Mouse (Mus musculus) lung, postnatal 0 days (tissue): ENCODE measurements around the gene Mycbpap. TPM values are rescaled to one million over a fixed set of nuclear protein-coding genes. Genes with fewer than 3 reads are reported as not detected.
A peak's percentile ranks its signal among the peaks of the same experiment; 100 is the strongest.

Experiments
- ATAC-seq: fragments of 200-750 bp; cut with Nextera tagmentation; 2 replicates; pipeline ENCODE4 v1.8.0; 2017; ENCODE audit warnings: moderate library complexity
- DNase-seq: peaks from one replicate; pipeline ENCODE4 v3.0.0-alpha.2; 2016; ENCODE audit warnings: low spot score
- H3K27ac ChIP-seq: fragments of 300-500 bp; sonication (generic); 2 replicates; pipeline ENCODE4 v1.5.1; 2014; ENCODE audit warnings: antibody characterized with exemption, mild to moderate bottlenecking, low read length, mixed read lengths
- H3K27me3 ChIP-seq: fragments of 300-500 bp; sonication (generic); replicated peaks from 2 replicates; pipeline ENCODE4 v1.6.1; 2014; ENCODE audit warnings: low read length, mixed read lengths; ENCODE audit not compliant: insufficient read depth
- H3K36me3 ChIP-seq: fragments of 300-500 bp; sonication (generic); 2 replicates; pipeline ENCODE4 v1.6.1; 2014; ENCODE audit warnings: low read length, mixed read lengths; ENCODE audit not compliant: insufficient read depth
- H3K4me1 ChIP-seq: fragments of 300-500 bp; sonication (generic); 2 replicates; pipeline ENCODE4 v1.6.1; 2014; ENCODE audit warnings: antibody characterized with exemption, low read depth, low read length, mixed read lengths; ENCODE audit not compliant: insufficient read depth
- H3K4me2 ChIP-seq: fragments of 300-500 bp; sonication (generic); replicated peaks from 2 replicates; pipeline ENCODE4 v1.6.1; 2014; ENCODE audit warnings: low read depth, mild to moderate bottlenecking, low read length, moderate library complexity, mixed read lengths
- H3K4me3 ChIP-seq: fragments of 300-500 bp; sonication (generic); 2 replicates; pipeline ENCODE4 v1.5.1; 2014; ENCODE audit warnings: low read depth, low read length
- H3K9ac ChIP-seq: fragments of 300-500 bp; sonication (generic); replicated peaks from 2 replicates; pipeline ENCODE4 v1.6.1; 2014; ENCODE audit warnings: low read depth, mild to moderate bottlenecking
- H3K9me3 ChIP-seq: fragments of 300-500 bp; sonication (generic); 2 replicates; pipeline ENCODE4 v1.6.1; 2016; ENCODE audit warnings: low read length, mixed read lengths
- CTCF ChIP-seq: IDR thresholded peaks from 2 replicates; pipeline ENCODE4 v1.5.1; 2016; ENCODE audit warnings: antibody characterized with exemption, mild to moderate bottlenecking
- EP300 ChIP-seq: IDR thresholded peaks from 2 replicates; pipeline ENCODE4 v1.6.1; 2016; ENCODE audit warnings: antibody characterized with exemption, mild to moderate bottlenecking, control low read depth
- WGBS: fragments of 180-500 bp; shearing (Covaris S2); extraction: QIAGEN DNeasy Blood & Tissue Kit; methylation state at CpG from one replicate; pipeline ENCODE4 v1.1.7; 2014; 5-methylcytosine and 5-hydroxymethylcytosine counted together
- polyA plus RNA-seq: library from polyadenylated mRNA; unstranded; fragments of >200 nt; fragmentation: Nextera tagmentation; extraction: Ambion mirVana; gene quantifications from 2 replicates; pipeline ENCODE4 v1.2.1, GENCODE M21; 2015

Gene Mycbpap
- polyA plus RNA-seq, 1 experiment from 2014 or later, result 3.1 TPM

DNA sequence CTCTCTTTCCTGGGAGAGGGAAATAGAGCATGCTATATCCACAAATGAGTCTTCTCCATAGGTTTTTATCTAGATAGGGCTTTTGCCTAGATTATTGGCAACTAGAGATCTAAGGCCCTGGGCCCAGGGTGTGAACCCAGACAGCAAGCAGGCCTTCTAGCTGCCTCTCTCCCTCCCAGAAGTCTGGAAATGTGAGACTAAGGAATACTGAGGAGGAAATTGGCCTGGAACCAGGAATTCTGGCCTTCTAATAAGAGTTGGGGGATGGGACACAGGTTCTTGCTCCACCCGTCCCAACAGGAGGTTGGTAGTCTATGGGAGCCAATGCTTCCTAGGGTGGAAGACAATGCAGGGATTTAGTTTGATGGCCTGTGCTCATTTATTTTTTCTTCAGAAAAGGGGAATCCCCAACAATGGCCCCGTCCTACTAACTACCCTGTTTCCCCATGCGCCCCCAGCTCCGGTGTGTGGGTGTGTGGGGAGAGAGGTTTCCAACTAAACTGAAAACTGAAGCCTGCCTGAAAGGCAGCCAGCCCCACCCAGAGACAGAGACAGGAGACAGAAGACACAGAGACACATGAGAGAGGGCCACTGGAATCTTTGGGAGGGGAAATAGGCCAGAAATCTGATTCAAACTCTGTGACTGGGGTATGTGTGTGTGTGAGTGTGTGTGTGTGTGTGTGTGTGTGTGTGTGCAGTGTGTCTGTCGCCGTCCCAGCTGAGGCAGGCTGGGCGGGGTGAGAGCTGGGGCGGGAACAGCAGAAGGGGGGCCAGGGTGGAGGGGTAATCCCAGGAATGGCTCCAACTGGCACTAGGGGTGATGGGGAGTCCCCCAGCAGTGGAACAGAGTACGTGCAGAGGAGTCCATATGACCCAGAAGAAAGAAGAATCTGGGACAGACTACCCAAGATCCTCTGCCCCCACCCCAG, 52.1 kb downstream of the Mycbpap start:
- Histone ChIP-seq H3K9ac (no peak overlapping the region), H3K9me3 (no peaks in the 10 kb centered on the region), H3K4me3 (no peak overlapping the region), H3K27ac (peak overlapping the region; percentile 51), H3K36me3 (no peaks in the 10 kb centered on the region), H3K4me2 (no peak overlapping the region), H3K27me3 (peaks cover 13% of the 10 kb centered on the region; the same call in 1 of the 2 replicates), H3K4me1 (peaks cover 18% of the 10 kb centered on the region)
- ATAC-seq (peak; percentile 46), DNase-seq (peak; percentile 55)
- WGBS, result 43% methylated on average over 8 of the region's 9 CpGs
- TF ChIP-seq CTCF, result no peak
- no peak; the same call in 1 of the 2 replicates for TF ChIP-seq EP300

DNA sequence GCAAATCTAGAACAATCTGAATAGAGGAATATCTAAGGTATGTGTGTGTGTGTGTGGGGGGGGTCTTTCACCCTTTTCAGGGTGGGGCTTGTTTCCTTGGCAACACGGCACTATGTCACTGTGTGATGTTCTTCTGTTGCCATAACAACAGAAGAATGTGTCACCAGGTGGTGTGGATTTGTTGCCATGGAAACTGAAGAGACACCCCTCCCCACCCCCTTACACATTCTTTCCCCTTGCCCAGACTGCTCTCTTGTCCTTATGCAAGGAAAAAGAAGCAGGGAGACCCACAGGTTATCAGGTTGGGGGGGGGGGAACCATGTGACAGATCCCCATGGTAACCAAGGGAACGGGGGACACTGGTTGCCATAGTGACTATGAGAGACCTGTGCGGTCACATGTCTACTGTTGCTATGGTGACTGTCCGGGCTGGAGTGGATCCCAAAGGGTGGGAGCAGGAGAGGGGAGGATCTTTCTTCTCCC, 52.9 kb downstream of the Mycbpap start:
- Histone ChIP-seq H3K4me3 (no peak overlapping the region), H3K9me3 (no peaks in the 10 kb centered on the region), H3K4me1 (peaks cover 15% of the 10 kb centered on the region), H3K27me3 (peaks cover 11% of the 10 kb centered on the region; the same call in 1 of the 2 replicates), H3K27ac (no peak overlapping the region), H3K9ac (no peak overlapping the region), H3K36me3 (no peaks in the 10 kb centered on the region), H3K4me2 (no peak overlapping the region)
- ATAC-seq, result no peak
- TF ChIP-seq EP300, result no peak
- no peak for TF ChIP-seq CTCF
- peak; percentile 41 for DNase-seq
- WGBS, result 28% methylated on average over 4 of the region's 4 CpGs

DNA sequence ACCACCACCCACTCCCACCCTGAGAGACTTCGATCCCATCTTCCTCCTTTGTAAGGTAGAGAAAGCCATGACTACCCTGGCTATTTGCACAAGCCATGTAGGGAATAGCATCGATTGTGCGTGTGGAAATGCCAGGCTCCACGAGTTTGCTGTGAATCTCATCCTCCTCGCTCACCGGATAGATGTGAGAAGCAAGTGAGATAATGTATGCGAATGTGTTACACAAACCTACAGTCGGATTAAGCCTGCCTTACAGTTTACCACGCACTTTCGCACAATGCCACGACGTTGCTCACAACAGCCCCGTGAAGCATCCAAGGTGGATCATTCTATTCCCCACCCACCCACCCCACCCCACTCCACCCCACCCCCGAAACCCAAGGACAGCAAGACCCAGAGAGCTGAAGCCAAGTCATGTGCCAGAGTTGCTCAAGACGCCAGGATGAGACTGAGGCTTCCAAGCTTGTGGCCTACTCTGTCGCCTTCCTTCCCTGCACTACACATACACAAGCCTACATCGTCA, 55.1 kb downstream of the Mycbpap start:
- H3K27me3 ChIP-seq, result no peaks in the 10 kb centered on the region
- H3K4me2 ChIP-seq, result no peak overlapping the region
- no peak overlapping the region for H3K27ac ChIP-seq
- TF ChIP-seq EP300 (no peak), CTCF (no peak)
- ATAC-seq (peak; percentile 41), DNase-seq (peak; percentile 56)
- peaks cover 9% of the 10 kb centered on the region; the same call in 1 of the 2 replicates for H3K4me1 ChIP-seq
- no peaks in the 10 kb centered on the region for H3K36me3 ChIP-seq
- 82% methylated on average over 16 of the region's 17 CpGs for WGBS
- H3K4me3 ChIP-seq, result no peak overlapping the region
- no peak overlapping the region for H3K9ac ChIP-seq
- no peaks in the 10 kb centered on the region for H3K9me3 ChIP-seq

DNA sequence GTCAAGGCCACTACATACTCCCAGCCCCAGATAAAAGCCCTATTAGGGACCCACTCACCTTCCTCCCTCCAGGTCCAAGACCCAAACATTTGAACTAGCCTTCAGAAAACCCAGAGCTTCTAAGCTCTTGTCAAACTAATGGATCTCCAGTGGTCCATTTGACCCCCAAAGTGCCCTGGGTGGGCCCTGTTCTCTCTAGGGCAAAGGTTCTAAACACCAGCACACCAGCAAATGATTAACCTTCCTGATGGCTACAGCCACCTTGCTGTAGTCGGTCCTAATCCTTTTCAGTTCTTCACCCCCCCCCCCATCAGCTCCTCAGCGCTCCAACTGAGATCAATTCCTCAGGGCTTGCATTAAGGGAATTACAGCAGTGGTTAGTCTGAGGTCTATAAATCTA, 57.4 kb downstream of the Mycbpap start:
- no peak for DNase-seq
- Histone ChIP-seq H3K4me3 (no peak overlapping the region), H3K27me3 (no peaks in the 10 kb centered on the region), H3K4me1 (peaks cover 5% of the 10 kb centered on the region; the same call in 1 of the 2 replicates), H3K9me3 (no peaks in the 10 kb centered on the region), H3K27ac (no peak overlapping the region), H3K36me3 (no peaks in the 10 kb centered on the region), H3K9ac (no peak overlapping the region), H3K4me2 (no peak overlapping the region)
- WGBS, result 53% methylated on average over 2 of the region's 2 CpGs
- ATAC-seq, result no peak
- TF ChIP-seq EP300, result no peak
- TF ChIP-seq CTCF, result no peak

DNA sequence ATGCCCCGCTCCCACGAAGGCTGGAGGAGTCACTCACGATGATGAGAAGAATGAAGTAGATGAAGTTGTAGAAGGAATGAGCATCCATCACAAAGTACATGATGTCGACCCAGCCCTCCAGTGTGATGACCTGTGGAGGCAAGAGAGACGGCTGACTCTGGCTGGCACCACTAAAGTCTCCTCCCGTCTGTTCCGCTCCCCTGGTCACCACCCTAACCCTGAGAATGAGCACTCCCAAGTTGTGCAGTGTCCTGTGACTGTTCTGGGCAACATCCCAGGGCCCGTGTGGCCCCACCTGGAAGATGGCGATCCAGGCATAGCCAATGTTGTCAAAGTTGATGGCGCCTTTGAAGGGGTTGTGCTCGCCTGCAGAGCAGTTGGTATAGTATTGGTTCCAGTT, 59.7 kb downstream of the Mycbpap start:
- ATAC-seq (no peak), DNase-seq (no peak)
- Histone ChIP-seq H3K9me3 (no peaks in the 10 kb centered on the region), H3K27me3 (no peaks in the 10 kb centered on the region), H3K9ac (no peak overlapping the region), H3K4me2 (no peak overlapping the region), H3K27ac (no peak overlapping the region), H3K4me1 (no peaks in the 10 kb centered on the region), H3K36me3 (no peaks in the 10 kb centered on the region), H3K4me3 (no peak overlapping the region)
- TF ChIP-seq CTCF (no peak), EP300 (no peak)
- WGBS, result 82% methylated on average over 11 of the region's 11 CpGs

DNA sequence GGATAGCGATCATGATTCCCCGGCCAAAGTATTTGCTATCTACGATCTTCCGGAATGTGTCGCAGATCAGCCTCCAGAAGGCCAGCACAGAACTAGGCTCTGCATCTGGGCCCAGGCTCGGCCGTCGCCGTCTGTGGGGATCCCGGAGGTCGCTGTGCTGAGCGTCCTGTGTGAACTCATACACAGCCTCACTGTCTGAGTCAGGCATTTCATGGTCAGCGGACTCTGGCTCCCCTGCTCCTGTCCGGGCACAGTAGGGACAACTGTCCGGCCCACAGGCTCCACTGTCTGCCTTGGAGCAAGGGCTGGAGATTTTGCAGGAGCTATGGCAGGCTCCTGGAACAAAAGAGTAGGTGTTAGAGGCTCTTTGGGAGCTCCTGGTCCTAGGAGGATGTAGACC, 64.5 kb downstream of the Mycbpap start:
- Histone ChIP-seq H3K4me1 (no peaks in the 10 kb centered on the region), H3K4me3 (no peak overlapping the region), H3K27ac (no peak overlapping the region), H3K27me3 (no peaks in the 10 kb centered on the region), H3K9ac (no peak overlapping the region), H3K4me2 (no peak overlapping the region), H3K36me3 (no peaks in the 10 kb centered on the region), H3K9me3 (no peaks in the 10 kb centered on the region)
- 76% methylated on average over 15 of the region's 15 CpGs for WGBS
- DNase-seq (no peak), ATAC-seq (no peak)
- TF ChIP-seq CTCF, result no peak
- no peak for TF ChIP-seq EP300
